Mouse (Mus musculus): ENCODE measurements around the gene Mgst3. TPM values are rescaled to one million over a fixed set of nuclear protein-coding genes. Genes with fewer than 3 reads are reported as not detected.

Gene Mgst3
- polyA plus RNA-seq, 1 experiment from 2014 or later = 76.8 TPM

DNA sequence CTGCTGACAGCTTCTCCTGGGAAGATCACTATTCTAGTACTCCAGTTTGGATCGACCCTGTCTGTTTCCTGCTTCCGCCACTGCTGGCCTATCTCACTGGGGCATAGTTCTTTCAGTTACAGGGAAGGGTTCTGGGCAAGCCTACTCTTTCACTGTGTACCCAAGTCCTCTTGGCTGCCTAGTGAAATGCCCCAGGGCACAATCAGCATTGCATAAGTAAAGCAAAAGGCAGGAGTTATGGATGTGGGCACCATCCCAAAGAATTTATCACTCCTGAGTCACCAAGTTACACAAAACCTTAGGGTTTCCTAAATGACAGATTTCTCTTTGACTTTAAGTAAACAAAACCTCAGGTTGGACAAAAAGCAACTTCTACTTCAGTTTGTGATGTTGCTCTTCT lies 6.3 kb downstream of the Mgst3 start:
- Histone ChIP-seq H3K9me3 (replicated peaks) (no peaks in the 10 kb centered on the region), H3K4me2 (replicated peaks) (no peak overlapping the region), H3K9ac (no peak overlapping the region), H3K36me3 (no peaks in the 10 kb centered on the region), H3K4me3 (replicated peaks) (no peak overlapping the region), H3K27ac (replicated peaks) (no peak overlapping the region), H3K4me1 (peaks cover 15% of the 10 kb centered on the region; the same call in 1 of the 2 replicates), H3K27me3 (no peaks in the 10 kb centered on the region)
- 65% methylated on average over 2 of the region's 2 CpGs for WGBS
- ATAC-seq (ENCODE audit: insufficient number of reproducible peaks, low FRiP score, low TSS enrichment, low read depth) = no peak

DNA sequence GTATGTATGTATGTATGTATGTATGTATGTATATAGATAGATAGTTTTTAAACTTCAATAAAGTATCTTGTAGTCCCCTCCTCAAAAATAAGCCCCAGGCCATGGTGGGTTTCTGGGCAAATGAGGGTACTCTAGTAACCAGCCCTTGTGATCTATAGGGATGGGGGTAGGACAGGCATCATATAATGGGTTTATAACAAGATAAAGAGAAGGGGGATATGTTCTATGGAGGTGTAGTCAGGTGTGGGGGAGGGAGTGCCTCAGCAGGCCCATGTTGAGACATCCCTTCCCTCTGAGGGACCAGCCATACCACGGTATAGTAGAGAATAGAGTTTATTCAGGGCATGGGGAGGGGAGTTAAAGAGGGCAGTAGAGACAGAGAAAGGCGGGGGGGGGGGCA lies 7.2 kb downstream of the Mgst3 start:
- ATAC-seq (ENCODE audit: insufficient number of reproducible peaks, low FRiP score, low TSS enrichment, low read depth) = no peak

DNA sequence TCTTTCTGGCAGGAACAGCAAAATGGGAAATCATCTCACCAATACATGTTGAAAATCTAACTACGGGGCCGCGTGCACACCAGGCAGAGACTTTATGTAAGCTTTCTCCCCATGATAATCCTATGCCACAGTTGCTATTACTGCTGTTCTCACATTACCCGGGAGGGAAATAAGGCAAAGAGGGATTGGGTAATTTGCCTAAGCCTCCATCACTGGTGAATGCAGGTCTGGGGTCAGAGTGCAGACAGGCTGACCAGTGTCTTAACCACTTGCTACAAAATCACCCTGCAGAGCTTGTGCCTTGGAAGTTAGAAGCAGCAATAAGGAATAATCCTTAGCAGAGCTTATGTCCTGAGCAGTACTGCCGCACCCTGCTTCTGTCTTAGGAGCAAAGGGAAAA lies 8.0 kb downstream of the Mgst3 start:
- Histone ChIP-seq H3K4me3 (replicated peaks) (no peak overlapping the region), H3K4me1 (peaks cover 15% of the 10 kb centered on the region; the same call in 1 of the 2 replicates), H3K9ac (no peak overlapping the region), H3K27ac (replicated peaks) (no peak overlapping the region), H3K27me3 (no peaks in the 10 kb centered on the region), H3K9me3 (replicated peaks) (no peaks in the 10 kb centered on the region), H3K36me3 (no peaks in the 10 kb centered on the region), H3K4me2 (replicated peaks) (no peak overlapping the region)
- 55% methylated on average over 5 of the region's 5 CpGs for WGBS
- no peak for ATAC-seq (ENCODE audit: insufficient number of reproducible peaks, low FRiP score, low TSS enrichment, low read depth)

More for the DNA sequence above, 7.2 kb downstream of the Mgst3 start:
- Histone ChIP-seq H3K4me2 (replicated peaks) (no peak overlapping the region), H3K27ac (replicated peaks) (no peak overlapping the region), H3K9ac (no peak overlapping the region), H3K27me3 (no peaks in the 10 kb centered on the region), H3K36me3 (no peaks in the 10 kb centered on the region), H3K4me1 (peaks cover 15% of the 10 kb centered on the region; the same call in 1 of the 2 replicates), H3K4me3 (replicated peaks) (no peak overlapping the region), H3K9me3 (replicated peaks) (no peaks in the 10 kb centered on the region)
- 56% methylated on average over 1 of the region's 2 CpGs for WGBS

DNA sequence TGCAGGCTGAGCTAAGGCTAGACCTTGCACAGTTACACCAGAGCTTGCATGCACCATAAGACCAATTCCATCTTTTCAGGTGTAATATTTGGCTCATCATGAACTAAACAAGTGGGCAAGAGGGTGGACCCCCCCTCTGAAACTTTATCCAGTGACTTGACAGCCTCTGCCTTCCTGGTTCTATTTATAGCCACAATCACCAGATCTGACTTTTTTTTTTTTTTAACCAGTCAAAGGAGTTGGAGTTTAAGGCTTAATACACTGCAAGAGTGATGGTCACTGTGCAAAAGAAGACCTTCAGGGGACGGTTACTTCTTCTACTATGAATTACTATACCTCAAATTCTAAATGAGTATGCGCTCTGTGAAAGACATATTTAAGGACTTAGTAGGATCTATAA lies 8.4 kb downstream of the Mgst3 start:
- 92% methylated on average over 2 of the region's 2 CpGs for WGBS

DNA sequence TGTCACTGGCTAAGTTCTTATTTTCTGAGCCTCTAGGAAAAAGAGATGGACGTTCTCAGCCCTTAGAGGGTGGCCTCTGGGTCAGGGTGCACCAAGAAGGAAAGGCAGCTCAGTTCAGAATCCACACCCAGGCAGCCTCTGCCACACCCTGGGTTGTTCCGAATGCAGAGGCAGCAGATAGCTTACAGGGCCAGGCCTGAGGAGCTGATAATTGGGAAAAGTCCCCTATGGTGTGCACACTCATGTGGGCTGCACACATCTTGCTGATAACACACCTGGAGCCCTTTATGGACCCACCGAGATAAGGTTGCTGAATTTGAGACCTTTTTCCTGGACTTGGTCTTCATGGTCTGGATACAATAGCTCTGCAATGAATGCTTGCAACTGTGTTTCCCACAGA lies 9.5 kb downstream of the Mgst3 start:
- H3K4me2 ChIP-seq (replicated peaks) = no peak overlapping the region
- H3K9ac ChIP-seq = no peak overlapping the region
- H3K4me1 ChIP-seq = 0 out of 2 replicates have a peak, but pooled peaks cover 3% of the 10 kb centered on the region
- no peaks in the 10 kb centered on the region for H3K27me3 ChIP-seq
- no peak for ATAC-seq (ENCODE audit: insufficient number of reproducible peaks, low FRiP score, low TSS enrichment, low read depth)
- H3K36me3 ChIP-seq = no peaks in the 10 kb centered on the region
- 55% methylated on average over 3 of the region's 3 CpGs for WGBS
- no peaks in the 10 kb centered on the region for H3K9me3 ChIP-seq (replicated peaks)
- no peak overlapping the region for H3K4me3 ChIP-seq (replicated peaks)
- no peak overlapping the region for H3K27ac ChIP-seq (replicated peaks)

More for the DNA sequence above, 8.4 kb downstream of the Mgst3 start:
- no peak overlapping the region for H3K9ac ChIP-seq
- no peak for ATAC-seq (ENCODE audit: insufficient number of reproducible peaks, low FRiP score, low TSS enrichment, low read depth)
- no peaks in the 10 kb centered on the region for H3K9me3 ChIP-seq (replicated peaks)
- H3K36me3 ChIP-seq = no peaks in the 10 kb centered on the region
- H3K4me1 ChIP-seq = peaks cover 11% of the 10 kb centered on the region; the same call in 1 of the 2 replicates
- H3K27ac ChIP-seq (replicated peaks) = no peak overlapping the region
- no peak overlapping the region for H3K4me3 ChIP-seq (replicated peaks)
- no peak overlapping the region for H3K4me2 ChIP-seq (replicated peaks)
- H3K27me3 ChIP-seq = no peaks in the 10 kb centered on the region

DNA sequence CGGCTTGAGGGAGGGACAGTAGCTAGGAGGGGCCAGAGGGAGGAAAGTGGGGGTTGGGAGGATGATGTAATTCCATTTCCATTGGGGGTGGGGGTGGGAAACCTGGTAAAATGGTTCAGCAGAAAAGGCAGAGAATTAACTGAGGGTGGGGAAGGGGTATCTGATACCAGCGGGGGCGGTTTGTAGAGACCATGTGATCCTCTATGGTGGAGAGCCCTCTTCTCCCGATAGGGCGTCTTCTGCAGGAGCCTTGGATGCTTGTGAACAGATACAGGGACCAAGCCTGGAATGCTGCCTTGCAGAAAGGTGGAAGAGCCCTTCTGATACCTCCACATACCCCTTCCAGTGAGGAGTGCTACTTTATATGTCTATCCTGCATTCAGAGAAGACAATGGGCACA lies 10.5 kb downstream of the Mgst3 start:
- Histone ChIP-seq H3K4me1 (0 out of 2 replicates have a peak, but pooled peaks cover 3% of the 10 kb centered on the region), H3K9me3 (replicated peaks) (no peaks in the 10 kb centered on the region), H3K27me3 (no peaks in the 10 kb centered on the region), H3K27ac (replicated peaks) (no peak overlapping the region), H3K9ac (no peak overlapping the region), H3K36me3 (no peaks in the 10 kb centered on the region), H3K4me2 (replicated peaks) (no peak overlapping the region), H3K4me3 (replicated peaks) (no peak overlapping the region)
- ATAC-seq (ENCODE audit: insufficient number of reproducible peaks, low FRiP score, low TSS enrichment, low read depth) = no peak
- 83% methylated on average over 5 of the region's 5 CpGs for WGBS

DNA sequence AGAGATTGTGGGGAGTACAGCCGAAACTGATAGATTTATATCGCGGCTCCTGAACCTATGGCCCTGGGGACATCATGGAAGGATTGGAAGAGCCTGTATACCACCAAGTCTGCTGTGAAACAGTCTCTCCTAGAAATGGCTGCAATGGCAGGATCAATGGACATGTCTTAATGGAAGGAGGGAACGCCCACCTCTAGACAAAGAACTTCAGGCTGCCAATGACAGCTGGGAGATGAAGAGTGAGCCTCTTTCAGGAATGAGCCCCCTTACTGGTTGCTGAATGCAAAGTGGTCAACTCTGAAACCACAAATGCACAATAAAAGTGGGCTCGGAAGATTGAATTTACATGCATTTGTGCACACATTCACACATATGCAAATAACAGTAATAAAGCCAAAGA lies 10.9 kb downstream of the Mgst3 start:
- no peak overlapping the region for H3K27ac ChIP-seq (replicated peaks)
- 88% methylated on average over 5 of the region's 5 CpGs for WGBS
- H3K4me1 ChIP-seq = 0 out of 2 replicates have a peak, but pooled peaks cover 3% of the 10 kb centered on the region
- no peak for ATAC-seq (ENCODE audit: insufficient number of reproducible peaks, low FRiP score, low TSS enrichment, low read depth)
- no peaks in the 10 kb centered on the region for H3K9me3 ChIP-seq (replicated peaks)
- H3K4me2 ChIP-seq (replicated peaks) = no peak overlapping the region
- no peaks in the 10 kb centered on the region for H3K36me3 ChIP-seq
- no peaks in the 10 kb centered on the region for H3K27me3 ChIP-seq
- no peak overlapping the region for H3K9ac ChIP-seq
- no peak overlapping the region for H3K4me3 ChIP-seq (replicated peaks)

DNA sequence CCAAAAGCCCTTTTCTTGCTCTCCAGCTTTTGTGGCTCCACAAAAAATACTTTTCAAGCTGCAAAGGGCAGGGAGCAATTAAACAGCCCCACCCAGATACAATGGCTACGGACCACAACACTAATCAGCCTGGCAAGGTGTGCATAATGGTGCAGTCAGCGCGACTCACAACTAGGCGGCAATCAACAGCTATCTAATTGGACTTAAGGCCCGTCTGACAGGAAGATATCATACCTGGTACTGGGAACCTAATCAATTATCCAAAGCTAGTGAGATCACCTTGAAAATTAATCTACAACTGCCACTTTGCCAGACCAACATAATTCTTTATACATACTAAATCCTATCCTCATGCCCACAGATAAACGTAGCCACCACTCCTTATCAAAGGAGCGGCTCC lies 11.3 kb downstream of the Mgst3 start:
- WGBS = 82% methylated on average over 7 of the region's 7 CpGs
- H3K9ac ChIP-seq = no peak overlapping the region
- no peaks in the 10 kb centered on the region for H3K9me3 ChIP-seq (replicated peaks)
- no peak overlapping the region for H3K4me3 ChIP-seq (replicated peaks)
- ATAC-seq (ENCODE audit: insufficient number of reproducible peaks, low FRiP score, low TSS enrichment, low read depth) = no peak
- no peaks in the 10 kb centered on the region for H3K36me3 ChIP-seq
- no peak overlapping the region for H3K4me2 ChIP-seq (replicated peaks)
- H3K27me3 ChIP-seq = no peaks in the 10 kb centered on the region
- H3K27ac ChIP-seq (replicated peaks) = no peak overlapping the region
- 0 out of 2 replicates have a peak, but pooled peaks cover 3% of the 10 kb centered on the region for H3K4me1 ChIP-seq

DNA sequence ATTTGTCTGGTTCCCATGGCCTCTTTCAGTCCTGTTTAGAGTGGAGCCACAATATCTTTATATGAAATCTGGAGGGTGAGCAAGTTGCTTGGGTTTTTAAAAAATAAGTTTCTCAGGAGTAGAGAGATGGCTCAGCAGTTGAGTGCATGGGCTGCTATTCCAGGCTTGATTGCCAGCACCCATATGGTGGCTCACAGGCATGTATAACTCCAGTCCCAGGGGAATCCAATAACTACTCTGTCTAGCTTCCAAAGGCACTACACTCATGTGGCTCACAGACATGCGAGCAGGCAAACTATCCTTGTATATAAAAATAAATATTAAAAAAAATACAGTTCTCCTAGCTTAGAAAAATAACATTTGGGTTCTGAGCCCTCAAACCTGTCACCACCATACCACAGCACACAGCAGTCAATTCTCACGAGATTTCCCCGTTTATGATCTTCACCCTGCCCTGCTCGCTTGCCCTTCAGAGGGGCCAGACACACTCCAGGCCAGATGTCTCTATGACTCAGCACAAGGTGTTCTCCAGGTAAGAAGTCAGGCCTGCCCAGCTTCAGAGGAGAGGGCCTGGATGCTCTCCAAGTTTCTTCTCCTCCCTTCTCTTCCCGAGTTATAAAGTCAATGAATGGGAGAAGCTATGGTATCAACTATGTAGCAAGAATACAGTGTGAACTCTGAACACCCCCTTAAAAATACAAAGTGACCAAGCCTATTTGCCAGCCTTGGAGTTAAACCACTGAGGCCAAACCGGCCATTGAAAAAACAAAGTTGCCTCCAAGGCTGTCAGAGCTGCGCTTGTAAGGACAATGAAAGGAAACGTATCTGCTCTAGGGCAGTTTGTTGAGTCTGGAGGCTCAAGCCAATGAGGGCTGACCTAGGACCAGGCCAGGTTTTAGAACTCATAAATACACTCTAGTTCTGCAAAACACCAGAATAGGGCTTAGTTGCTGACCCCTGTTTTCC lies 12.3 kb downstream of the Mgst3 start:
- Histone ChIP-seq H3K4me2 (replicated peaks) (no peak overlapping the region), H3K9ac (no peak overlapping the region), H3K36me3 (no peaks in the 10 kb centered on the region), H3K9me3 (replicated peaks) (no peaks in the 10 kb centered on the region), H3K4me3 (replicated peaks) (no peak overlapping the region), H3K27me3 (no peaks in the 10 kb centered on the region), H3K27ac (replicated peaks) (no peak overlapping the region), H3K4me1 (no peaks in the 10 kb centered on the region)
- ATAC-seq (ENCODE audit: insufficient number of reproducible peaks, low FRiP score, low TSS enrichment, low read depth) = no peak
- WGBS = 69% methylated on average over 8 of the region's 8 CpGs

DNA sequence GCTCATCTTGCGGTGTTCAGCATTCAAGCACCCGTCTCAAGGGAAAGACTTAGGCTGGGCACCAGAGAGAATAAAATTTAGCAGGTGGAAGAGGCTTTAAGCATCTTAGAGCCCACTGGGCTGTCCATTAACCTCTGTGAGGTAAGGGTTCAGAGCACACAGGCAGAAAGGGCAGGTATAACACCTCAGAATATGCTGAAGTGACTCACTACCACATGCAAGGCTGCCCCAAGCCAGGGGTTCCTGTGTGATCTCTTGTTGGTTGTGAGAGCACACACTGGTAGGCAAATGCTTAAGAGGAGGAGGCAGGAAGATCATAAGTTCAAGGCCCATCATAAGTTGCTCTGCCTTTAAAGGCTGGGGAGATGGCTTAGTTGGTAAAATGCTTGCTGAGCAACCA lies 13.4 kb downstream of the Mgst3 start:
- H3K4me2 ChIP-seq (replicated peaks) = no peak overlapping the region
- no peak for ATAC-seq (ENCODE audit: insufficient number of reproducible peaks, low FRiP score, low TSS enrichment, low read depth)
- H3K4me3 ChIP-seq (replicated peaks) = no peak overlapping the region
- 78% methylated on average over 2 of the region's 2 CpGs for WGBS
- H3K4me1 ChIP-seq = no peaks in the 10 kb centered on the region
- H3K36me3 ChIP-seq = no peaks in the 10 kb centered on the region
- no peaks in the 10 kb centered on the region for H3K9me3 ChIP-seq (replicated peaks)
- no peak overlapping the region for H3K9ac ChIP-seq
- H3K27me3 ChIP-seq = no peaks in the 10 kb centered on the region
- H3K27ac ChIP-seq (replicated peaks) = no peak overlapping the region

DNA sequence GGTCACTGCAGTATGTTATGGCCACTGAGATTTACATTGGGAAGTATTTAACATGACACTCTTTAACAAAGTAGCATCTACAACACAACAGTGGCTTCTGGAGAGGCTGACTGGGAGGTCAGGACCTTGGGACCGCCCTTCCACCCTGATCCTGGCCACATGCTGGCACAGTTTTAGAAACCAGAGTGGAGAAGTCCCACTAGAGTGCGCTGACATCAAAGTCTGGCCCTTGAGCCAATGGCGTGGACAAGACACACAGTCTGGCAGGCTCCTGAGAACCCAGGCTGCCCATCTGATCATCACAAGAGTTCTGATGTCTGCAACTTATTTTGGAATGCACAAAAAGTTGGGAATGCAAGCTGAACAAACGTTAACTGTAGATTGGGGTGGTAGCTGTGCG lies 13.9 kb downstream of the Mgst3 start:
- H3K27ac ChIP-seq (replicated peaks) = no peak overlapping the region
- no peaks in the 10 kb centered on the region; the same call in 1 of the 2 replicates for H3K4me1 ChIP-seq
- no peak overlapping the region for H3K9ac ChIP-seq
- 71% methylated on average over 5 of the region's 5 CpGs for WGBS
- no peak for ATAC-seq (ENCODE audit: insufficient number of reproducible peaks, low FRiP score, low TSS enrichment, low read depth)
- H3K27me3 ChIP-seq = no peaks in the 10 kb centered on the region
- no peaks in the 10 kb centered on the region for H3K9me3 ChIP-seq (replicated peaks)
- no peaks in the 10 kb centered on the region for H3K36me3 ChIP-seq
- no peak overlapping the region for H3K4me2 ChIP-seq (replicated peaks)
- no peak overlapping the region for H3K4me3 ChIP-seq (replicated peaks)

Data from embryonic facial prominence, embryonic 15.5 days (tissue).